Mouse (Mus musculus): ENCODE data around the gene Pm20d1. TPM values are rescaled to one million over a fixed set of nuclear protein-coding genes. Genes with fewer than 3 reads are reported as not detected.

The Pm20d1 gene
- 0.18 and 0.82 TPM in 2 replicates for polyA plus RNA-seq (2016; fragmentation: Nextera tagmentation; extraction: Ambion mirVana)

GRCm38 (mm10) chr1:131797202-131797909 lies at the start of gene Pm20d1:
Pm20d1 (plus strand) TSS chr1:131797381.
- H3K9me3 ChIP-seq = no peaks in the 10 kb centered on the region
- H3K27ac ChIP-seq (replicated peaks) = no peak within 1 kb of the TSS
- WGBS = 7% methylated on average over 26 of the region's 26 CpGs
- no peaks in the 10 kb centered on the region for H3K36me3 ChIP-seq
- peak within 1 kb of the TSS; percentile 31 for H3K4me3 ChIP-seq
- peak within 1 kb of the TSS; percentile 24 for H3K9ac ChIP-seq (replicated peaks)
- H3K27me3 ChIP-seq = no peaks in the 10 kb centered on the region; the same call in none of the 2 replicates
- peaks cover 6% of the 10 kb centered on the region for H3K4me1 ChIP-seq
- H3K4me2 ChIP-seq (replicated peaks) = peak within 1 kb of the TSS; percentile 53
- peak; percentile 34; the same call in 1 of the 2 replicates for ATAC-seq (ENCODE audit: low FRiP score, low read depth)

DNA sequence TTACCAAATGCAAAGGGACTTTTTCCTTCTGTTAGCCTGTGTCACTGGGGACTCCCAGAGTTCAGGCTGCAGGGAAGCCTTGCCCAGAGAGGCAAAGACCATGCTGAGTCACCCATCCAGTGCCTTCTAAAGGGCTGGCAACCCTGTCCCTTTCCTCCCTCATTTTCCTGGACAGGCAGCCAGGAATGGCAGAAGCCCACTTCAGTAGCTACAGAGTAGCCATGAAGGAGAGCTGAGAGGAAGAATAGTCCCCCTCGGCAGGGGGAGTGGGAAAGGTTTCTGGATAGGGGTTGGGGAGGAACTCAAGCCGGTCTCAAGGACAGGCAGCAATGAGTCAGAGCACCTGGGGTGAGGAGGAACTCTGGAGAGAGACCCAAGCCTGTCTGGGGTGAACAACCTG lies 49.4 kb upstream of the Pm20d1 start:
- peaks cover 8% of the 10 kb centered on the region; the same call in 1 of the 2 replicates for H3K4me1 ChIP-seq
- no peak overlapping the region for H3K9ac ChIP-seq (replicated peaks)
- ATAC-seq (ENCODE audit: low FRiP score, low read depth) = no peak
- H3K9me3 ChIP-seq = no peaks in the 10 kb centered on the region
- no peak overlapping the region for H3K4me3 ChIP-seq
- no peak overlapping the region for H3K27ac ChIP-seq (replicated peaks)
- no peak overlapping the region for H3K4me2 ChIP-seq (replicated peaks)
- H3K27me3 ChIP-seq = 0 out of 2 replicates have a peak, but pooled peaks cover 5% of the 10 kb centered on the region
- no peaks in the 10 kb centered on the region for H3K36me3 ChIP-seq
- WGBS = 63% methylated on average over 2 of the region's 2 CpGs

DNA sequence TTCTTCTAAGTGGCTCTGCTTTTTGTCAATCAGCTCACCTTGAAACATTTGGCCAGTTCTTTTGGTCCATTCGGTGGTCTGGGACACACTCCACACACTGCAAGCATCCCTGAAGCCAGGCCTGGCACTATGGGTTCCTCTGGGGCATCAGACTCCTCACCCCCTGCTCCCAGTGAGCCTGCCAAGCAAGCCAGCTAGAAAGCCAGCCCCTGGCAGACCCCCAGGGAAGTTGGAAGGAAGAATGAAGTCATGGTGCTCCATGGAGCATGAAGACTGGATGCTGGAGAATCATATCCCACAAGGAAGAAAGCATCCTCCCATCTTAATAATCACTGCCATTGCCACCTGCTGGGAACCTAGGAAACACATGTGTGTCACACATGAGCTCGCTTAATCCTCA lies 48.5 kb upstream of the Pm20d1 start:
- Histone ChIP-seq H3K4me2 (replicated peaks) (no peak overlapping the region), H3K27me3 (0 out of 2 replicates have a peak, but pooled peaks cover 5% of the 10 kb centered on the region), H3K9ac (replicated peaks) (no peak overlapping the region), H3K9me3 (no peaks in the 10 kb centered on the region), H3K27ac (replicated peaks) (no peak overlapping the region), H3K4me3 (no peak overlapping the region), H3K4me1 (peaks cover 8% of the 10 kb centered on the region; the same call in 1 of the 2 replicates), H3K36me3 (no peaks in the 10 kb centered on the region)
- ATAC-seq (ENCODE audit: low FRiP score, low read depth) = no peak
- 88% methylated on average over 2 of the region's 2 CpGs for WGBS

- H3K36me3 ChIP-seq = no peaks in the 10 kb centered on the region
- no peaks in the 10 kb centered on the region for H3K9me3 ChIP-seq
- H3K27me3 ChIP-seq = 0 out of 2 replicates have a peak, but pooled peaks cover 5% of the 10 kb centered on the region
- H3K4me2 ChIP-seq (replicated peaks) = no peak overlapping the region
- WGBS = 82% methylated on average over 15 of the region's 15 CpGs
- H3K4me1 ChIP-seq = peaks cover 8% of the 10 kb centered on the region; the same call in 1 of the 2 replicates
- ATAC-seq (ENCODE audit: low FRiP score, low read depth) = no peak
- H3K27ac ChIP-seq (replicated peaks) = no peak overlapping the region
- no peak overlapping the region for H3K4me3 ChIP-seq
- no peak overlapping the region for H3K9ac ChIP-seq (replicated peaks)
Measured at GRCm38 (mm10) chr1:131749706-131750545, 47.3 kb upstream of the Pm20d1 start.

- Histone ChIP-seq H3K9ac (replicated peaks) (no peak overlapping the region), H3K4me3 (no peak overlapping the region), H3K4me1 (peaks cover 5% of the 10 kb centered on the region; the same call in 1 of the 2 replicates), H3K36me3 (no peaks in the 10 kb centered on the region), H3K9me3 (no peaks in the 10 kb centered on the region), H3K27ac (replicated peaks) (no peak overlapping the region), H3K27me3 (0 out of 2 replicates have a peak, but pooled peaks cover 5% of the 10 kb centered on the region), H3K4me2 (replicated peaks) (no peak overlapping the region)
- ATAC-seq (ENCODE audit: low FRiP score, low read depth) = no peak
- WGBS = 77% methylated on average over 3 of the region's 3 CpGs
Measured at GRCm38 (mm10) chr1:131751181-131751890, 45.8 kb upstream of the Pm20d1 start.

- H3K36me3 ChIP-seq = no peaks in the 10 kb centered on the region
- H3K9ac ChIP-seq (replicated peaks) = no peak overlapping the region
- WGBS = 71% methylated on average over 10 of the region's 10 CpGs
- no peak overlapping the region for H3K4me2 ChIP-seq (replicated peaks)
- H3K4me3 ChIP-seq = no peak overlapping the region
- H3K4me1 ChIP-seq = 0 out of 2 replicates have a peak, but pooled peaks cover 3% of the 10 kb centered on the region
- 0 out of 2 replicates have a peak, but pooled peaks cover 5% of the 10 kb centered on the region for H3K27me3 ChIP-seq
- no peak overlapping the region for H3K27ac ChIP-seq (replicated peaks)
- H3K9me3 ChIP-seq = no peaks in the 10 kb centered on the region
- ATAC-seq (ENCODE audit: low FRiP score, low read depth) = no peak
Measured at GRCm38 (mm10) chr1:131751891-131752311, 45.3 kb upstream of the Pm20d1 start.

- no peaks in the 10 kb centered on the region for H3K36me3 ChIP-seq
- no peak overlapping the region for H3K4me3 ChIP-seq
- no peak for ATAC-seq (ENCODE audit: low FRiP score, low read depth)
- H3K4me1 ChIP-seq = peaks cover 2% of the 10 kb centered on the region; the same call in 1 of the 2 replicates
- H3K9ac ChIP-seq (replicated peaks) = no peak overlapping the region
- no peak overlapping the region for H3K27ac ChIP-seq (replicated peaks)
- 0 out of 2 replicates have a peak, but pooled peaks cover 5% of the 10 kb centered on the region for H3K27me3 ChIP-seq
- no peak overlapping the region for H3K4me2 ChIP-seq (replicated peaks)
- H3K9me3 ChIP-seq = no peaks in the 10 kb centered on the region
- WGBS = 80% methylated on average over 3 of the region's 3 CpGs
Measured at GRCm38 (mm10) chr1:131754212-131754829, 42.9 kb upstream of the Pm20d1 start.

DNA sequence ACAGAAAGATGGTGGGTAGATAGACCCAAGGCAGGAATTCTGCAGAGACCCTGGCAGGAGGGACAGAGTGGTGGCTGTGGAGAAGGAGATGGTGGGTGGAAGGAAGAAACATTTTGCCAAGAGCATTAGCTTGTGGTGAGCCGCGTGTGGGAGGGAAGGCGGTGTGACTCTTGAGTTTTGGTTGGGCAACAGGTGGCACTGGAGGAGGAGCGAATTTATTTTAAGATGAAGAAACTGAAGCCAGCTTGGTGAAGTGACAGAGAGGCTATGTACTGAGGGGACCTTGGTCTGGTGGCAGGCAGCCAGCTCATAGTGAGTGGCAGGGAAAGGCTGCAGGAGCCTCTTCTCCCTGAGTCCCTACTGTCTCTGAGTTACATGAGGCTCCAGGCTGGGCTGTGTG lies 42.3 kb upstream of the Pm20d1 start:
- peaks cover 2% of the 10 kb centered on the region; the same call in 1 of the 2 replicates for H3K4me1 ChIP-seq
- H3K9me3 ChIP-seq = no peaks in the 10 kb centered on the region
- no peaks in the 10 kb centered on the region for H3K36me3 ChIP-seq
- H3K9ac ChIP-seq (replicated peaks) = no peak overlapping the region
- H3K27me3 ChIP-seq = 0 out of 2 replicates have a peak, but pooled peaks cover 5% of the 10 kb centered on the region
- 94% methylated on average over 4 of the region's 4 CpGs for WGBS
- ATAC-seq (ENCODE audit: low FRiP score, low read depth) = no peak
- H3K4me2 ChIP-seq (replicated peaks) = no peak overlapping the region
- no peak overlapping the region for H3K4me3 ChIP-seq
- H3K27ac ChIP-seq (replicated peaks) = no peak overlapping the region

DNA sequence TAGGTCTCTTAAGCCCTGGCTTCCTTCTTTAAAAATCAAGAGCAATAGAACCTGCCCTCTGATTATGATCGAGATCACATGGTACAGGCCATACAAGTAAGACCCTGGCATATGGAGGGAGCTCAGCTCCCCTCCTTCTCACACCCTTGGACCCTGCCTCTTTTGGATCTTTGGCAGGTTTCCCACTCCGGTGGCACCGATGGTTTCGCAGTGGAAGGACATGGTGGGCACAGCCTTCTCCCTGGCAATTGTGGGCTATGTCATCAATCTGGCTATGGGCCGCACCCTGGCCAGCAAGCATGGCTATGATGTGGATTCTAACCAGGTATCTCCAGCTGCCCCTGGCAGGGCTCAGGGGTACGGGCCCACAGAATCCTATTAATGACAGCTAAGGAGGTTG lies 40.0 kb upstream of the Pm20d1 start:
- 94% methylated on average over 6 of the region's 6 CpGs for WGBS

GRCm38 (mm10) chr1:131758796-131759195 lies 38.4 kb upstream of the Pm20d1 start:
- no peak overlapping the region for H3K9ac ChIP-seq (replicated peaks)
- peak; percentile 54 for ATAC-seq (ENCODE audit: low FRiP score, low read depth)
- no peaks in the 10 kb centered on the region for H3K9me3 ChIP-seq
- WGBS = 41% methylated on average over 7 of the region's 7 CpGs
- peaks cover 2% of the 10 kb centered on the region; the same call in 1 of the 2 replicates for H3K4me1 ChIP-seq
- H3K36me3 ChIP-seq = no peaks in the 10 kb centered on the region
- no peak overlapping the region for H3K4me3 ChIP-seq
- no peaks in the 10 kb centered on the region for H3K27me3 ChIP-seq
- no peak overlapping the region for H3K27ac ChIP-seq (replicated peaks)
- H3K4me2 ChIP-seq (replicated peaks) = no peak overlapping the region

More for the DNA sequence above, 40.0 kb upstream of the Pm20d1 start:
- no peak overlapping the region for H3K27ac ChIP-seq (replicated peaks)
- H3K9ac ChIP-seq (replicated peaks) = no peak overlapping the region
- H3K9me3 ChIP-seq = no peaks in the 10 kb centered on the region
- no peak overlapping the region for H3K4me3 ChIP-seq
- H3K4me2 ChIP-seq (replicated peaks) = no peak overlapping the region
- ATAC-seq (ENCODE audit: low FRiP score, low read depth) = no peak
- no peaks in the 10 kb centered on the region for H3K27me3 ChIP-seq
- H3K4me1 ChIP-seq = peaks cover 2% of the 10 kb centered on the region; the same call in 1 of the 2 replicates
- no peaks in the 10 kb centered on the region for H3K36me3 ChIP-seq
